Mouse (Mus musculus) testis, postnatal 10 days (tissue): ENCODE measurements around the gene Aldh1l1.
A peak's percentile ranks its signal among the peaks of the same experiment; 100 is the strongest.

ENCODE experiments used
- DNase-seq: peaks from one replicate; pipeline ENCODE4 v3.0.0; 2021; ENCODE audit warnings: low spot score

The Aldh1l1 gene

DNA sequence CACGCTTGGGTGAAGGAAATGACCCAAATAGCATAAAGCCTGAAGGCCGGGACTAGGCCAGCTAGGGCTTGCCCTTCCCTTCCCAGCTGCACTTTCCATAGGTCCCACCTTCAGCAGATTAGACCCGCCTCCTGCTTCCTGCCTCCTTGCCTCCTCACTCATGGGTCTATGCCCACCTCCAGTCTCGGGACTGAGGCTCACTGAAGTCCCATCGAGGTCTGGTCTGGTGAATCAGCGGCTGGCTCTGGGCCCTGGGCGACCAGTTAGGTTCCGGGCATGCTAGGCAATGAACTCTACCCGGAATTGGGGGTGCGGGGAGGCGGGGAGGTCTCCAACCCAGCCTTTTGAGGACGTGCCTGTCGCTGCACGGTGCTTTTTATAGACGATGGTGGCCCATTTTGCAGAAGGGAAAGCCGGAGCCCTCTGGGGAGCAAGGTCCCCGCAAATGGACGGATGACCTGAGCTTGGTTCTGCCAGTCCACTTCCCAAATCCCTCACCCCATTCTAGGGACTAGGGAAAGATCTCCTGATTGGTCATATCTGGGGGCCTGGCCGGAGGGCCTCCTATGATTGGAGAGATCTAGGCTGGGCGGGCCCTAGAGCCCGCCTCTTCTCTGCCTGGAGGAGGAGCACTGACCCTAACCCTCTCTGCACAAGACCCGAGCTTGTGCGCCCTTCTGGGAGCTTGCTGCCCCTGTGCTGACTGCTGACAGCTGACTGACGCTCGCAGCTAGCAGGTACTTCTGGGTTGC lies 64.1 kb downstream of the Aldh1l1 start:
- DNase-seq: peak; percentile 66

- DNase-seq: no peak
These were observed 65.0 kb downstream of the Aldh1l1 start for GRCm38 (mm10) chr6:90551251-90551650.

DNA sequence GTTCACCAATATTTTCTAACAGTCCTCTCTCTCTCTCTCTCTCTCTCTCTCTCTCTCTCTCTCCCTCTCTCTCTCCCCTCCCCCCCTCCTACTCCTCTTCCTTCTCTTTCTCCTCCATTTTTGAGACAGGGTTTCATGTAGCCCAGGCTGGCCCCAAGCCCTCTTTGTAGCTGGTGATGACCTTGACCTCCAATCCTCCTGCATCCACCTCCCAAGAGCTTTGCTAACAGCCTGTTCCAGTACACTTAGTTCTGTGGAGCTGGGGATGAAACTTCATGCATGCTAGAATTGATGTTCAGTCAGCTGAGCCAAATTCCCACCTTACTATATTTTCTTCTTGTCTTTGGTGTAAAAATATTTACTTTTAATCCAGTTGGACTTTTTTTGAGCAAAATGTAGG lies 67.0 kb downstream of the Aldh1l1 start:
- no peak for DNase-seq

DNA sequence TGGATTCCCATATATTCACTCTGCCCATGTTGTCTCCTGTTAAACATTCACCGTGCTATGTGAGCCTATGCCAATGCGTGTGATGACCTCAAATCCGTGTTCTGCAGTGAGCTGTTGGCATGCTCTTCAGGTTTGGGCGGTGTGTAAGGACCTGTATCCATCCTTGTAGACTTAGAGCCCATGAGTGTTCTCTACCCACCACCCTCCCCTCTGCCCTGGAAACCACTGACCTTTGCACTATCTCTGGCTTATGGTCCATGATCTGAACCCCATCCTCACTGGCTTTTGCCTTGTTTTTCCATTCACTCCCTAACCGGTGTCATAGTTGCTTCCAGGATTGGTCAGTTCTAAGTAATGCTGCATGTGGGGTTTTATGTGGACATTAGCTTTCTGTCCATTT lies 67.5 kb downstream of the Aldh1l1 start:
- no peak for DNase-seq

DNA sequence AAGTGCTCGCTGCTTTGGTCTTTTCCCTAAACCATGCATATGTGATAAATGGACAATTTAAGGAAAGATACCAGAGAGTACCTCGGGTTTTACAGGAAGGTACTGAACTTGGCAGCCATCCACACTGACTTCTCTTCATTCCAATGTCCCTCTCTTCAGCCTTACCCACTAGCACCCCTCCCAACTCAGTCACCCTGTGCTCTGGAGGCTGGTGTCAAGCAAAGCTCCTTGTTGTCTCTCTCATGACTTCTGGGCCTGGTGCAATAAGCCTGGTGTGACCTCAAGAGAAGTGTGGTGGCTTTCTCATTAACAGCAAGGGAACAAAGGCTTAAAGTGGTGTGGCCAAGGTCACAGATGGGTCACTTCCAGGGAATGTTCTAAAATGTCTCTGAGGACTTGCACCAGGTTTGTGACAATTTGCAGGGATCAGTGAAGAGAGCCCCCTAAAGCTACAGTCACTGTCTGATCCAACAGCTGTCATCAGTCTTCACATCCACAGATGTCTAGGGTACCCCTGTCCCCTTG lies 70.4 kb downstream of the Aldh1l1 start:
- no peak for DNase-seq

- no peak for DNase-seq
These were observed 70.8 kb downstream of the Aldh1l1 start for GRCm38 (mm10) chr6:90557077-90557476.

DNA sequence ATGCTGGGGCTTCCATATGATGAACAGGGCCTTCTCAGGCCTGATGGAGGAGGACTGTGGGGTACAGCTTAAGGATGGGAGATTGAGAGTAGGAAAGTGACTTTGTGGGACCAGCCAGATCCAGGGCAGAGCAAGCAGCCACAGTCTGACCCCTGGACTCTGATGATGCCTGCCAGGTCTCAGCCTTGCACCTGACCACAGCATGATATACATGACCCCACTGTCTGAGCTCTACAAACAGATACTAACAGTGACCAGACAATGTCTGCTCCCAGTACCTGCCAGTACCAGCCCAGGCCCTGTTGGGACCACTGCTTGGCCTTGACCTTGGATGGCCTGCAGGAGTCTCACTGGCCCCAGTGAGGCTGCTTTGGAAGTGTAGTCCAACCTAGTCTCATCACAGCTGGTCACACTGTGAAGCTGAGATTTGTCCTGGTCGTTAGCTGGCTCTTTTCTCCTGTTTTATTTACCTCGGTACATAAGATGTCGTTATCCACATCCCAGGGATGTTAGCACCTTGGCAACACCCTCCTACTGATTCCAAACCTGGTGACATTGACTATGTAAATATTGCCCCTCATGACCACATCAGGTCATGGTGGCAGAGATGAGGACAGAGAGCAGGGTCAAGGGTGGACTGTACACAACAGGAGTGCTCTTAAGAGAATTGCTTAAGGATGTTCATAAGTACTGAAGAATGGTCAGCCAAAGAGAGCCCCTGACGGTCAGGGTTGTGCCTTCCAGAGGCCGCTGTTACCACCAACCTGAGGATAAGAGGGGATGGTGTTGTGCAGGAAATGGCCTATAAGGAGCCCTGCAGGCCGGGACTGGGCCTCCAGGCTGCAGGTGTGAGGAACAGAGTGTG lies 71.8 kb downstream of the Aldh1l1 start:
- DNase-seq: no peak

DNA sequence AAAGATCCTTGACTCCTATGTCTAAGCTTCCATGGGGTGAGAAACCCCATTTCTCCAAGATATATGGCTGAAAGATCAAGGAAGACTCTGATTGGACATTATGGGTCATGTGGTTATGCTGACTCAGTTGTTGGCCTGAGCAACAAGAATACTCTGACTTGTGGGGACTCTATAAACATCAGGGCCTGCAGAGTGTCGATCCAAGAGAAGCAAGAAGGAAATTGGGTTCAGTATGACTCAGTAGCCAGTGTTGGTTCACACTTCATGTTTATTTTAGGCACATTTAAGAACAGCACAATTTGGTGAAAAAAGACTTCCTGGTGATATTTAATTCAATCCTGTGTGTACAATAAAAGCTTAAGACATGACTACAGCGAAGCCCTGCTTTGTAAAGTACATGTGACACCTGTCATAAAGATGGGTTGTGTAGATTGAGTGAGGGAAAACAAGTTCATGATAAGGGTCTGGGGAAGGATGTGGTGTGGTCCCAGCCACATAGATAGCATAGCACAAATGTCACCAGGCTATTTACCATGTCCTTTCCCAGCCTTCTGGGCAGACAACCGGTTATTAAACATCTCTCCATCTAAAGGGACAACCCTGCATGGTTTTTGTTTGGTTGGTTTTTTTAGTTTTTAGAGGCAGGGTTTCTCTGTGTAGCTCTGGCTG lies 74.3 kb downstream of the Aldh1l1 start:
- no peak for DNase-seq

- no peak for DNase-seq
These were observed 75.1 kb downstream of the Aldh1l1 start for GRCm38 (mm10) chr6:90561234-90561781.

- no peak for DNase-seq
These were observed 78.0 kb downstream of the Aldh1l1 start for GRCm38 (mm10) chr6:90564240-90564639.

DNA sequence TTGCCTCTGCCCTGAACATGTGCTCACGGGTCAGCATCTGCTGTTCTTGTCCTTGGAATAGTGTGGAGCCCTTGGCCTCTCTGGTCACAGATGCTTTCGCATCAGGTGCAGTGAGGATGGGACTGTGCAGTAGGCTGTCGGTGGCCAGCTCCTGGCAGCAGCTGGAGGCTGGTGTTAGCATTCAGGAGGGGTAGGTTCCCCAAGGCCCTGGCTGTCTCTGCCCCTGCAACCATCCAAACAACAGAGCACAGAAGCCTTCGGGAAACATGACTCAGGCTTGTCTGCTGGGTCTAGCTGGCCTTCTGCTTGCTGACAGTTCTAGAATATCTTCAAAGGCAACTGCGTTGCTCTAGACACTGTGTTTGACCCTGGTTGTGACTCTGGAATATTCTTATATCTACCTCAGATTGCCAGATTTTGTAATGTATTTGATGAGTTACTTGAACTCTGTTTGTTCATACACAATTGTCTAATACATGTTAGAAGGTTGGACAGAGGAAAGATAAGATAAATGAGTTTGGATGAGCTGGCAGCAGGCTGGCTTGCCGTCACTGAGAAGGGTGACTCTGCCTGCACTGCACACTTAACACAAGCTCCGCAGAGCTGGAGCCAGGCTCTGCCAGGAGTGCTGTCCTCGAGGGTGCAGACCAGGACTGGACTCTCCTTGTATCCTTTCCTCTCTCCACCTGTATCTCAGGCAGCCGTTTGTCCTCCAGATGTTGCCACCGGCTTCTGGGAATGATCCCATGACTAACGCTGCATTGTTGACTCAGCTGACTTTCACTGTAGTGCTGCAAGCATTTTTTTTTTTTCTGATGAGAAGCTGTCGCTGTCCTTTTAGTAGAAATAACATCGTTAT lies 79.4 kb downstream of the Aldh1l1 start:
- DNase-seq: no peak

DNA sequence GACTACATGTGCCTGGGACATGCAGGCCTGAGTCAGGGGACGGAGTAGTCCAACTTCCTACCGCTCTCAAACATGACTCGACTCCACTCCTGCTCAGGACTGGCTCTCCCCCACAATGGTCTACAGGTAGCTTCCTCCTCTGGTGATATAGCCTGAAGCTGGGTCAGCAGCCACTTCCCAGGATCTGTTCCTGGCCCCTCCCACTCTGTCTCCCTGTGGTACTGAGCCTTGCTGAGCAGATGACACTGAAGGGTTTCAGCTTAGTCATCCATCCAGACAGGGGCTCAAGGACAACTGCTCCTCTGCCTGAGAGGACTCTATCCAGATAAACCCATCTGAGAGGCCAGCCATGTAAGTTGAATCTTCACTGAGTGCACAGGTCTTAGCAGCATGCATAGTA lies 81.3 kb downstream of the Aldh1l1 start:
- DNase-seq: no peak

DNA sequence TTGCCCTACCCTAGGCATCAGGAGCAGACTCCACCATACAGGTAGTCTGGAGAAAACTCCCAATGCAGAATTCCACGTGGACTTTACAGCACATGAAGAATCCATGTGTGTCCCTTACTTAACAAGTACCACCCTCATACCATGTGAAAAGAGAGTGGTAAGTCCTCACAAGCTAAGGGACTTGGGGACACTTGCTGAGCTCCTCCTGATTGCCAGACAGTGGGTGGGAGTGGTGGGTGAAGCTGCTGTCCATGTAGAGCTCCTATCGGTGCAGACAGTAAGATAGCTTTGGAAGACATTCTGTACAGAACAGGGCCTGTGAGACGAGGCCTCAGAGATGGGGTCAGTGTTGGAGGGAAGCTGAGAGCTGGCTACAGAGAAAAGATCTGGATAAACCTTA lies 81.7 kb downstream of the Aldh1l1 start:
- no peak for DNase-seq

- DNase-seq: no peak
These were observed 82.5 kb downstream of the Aldh1l1 start for GRCm38 (mm10) chr6:90568721-90569120.

DNA sequence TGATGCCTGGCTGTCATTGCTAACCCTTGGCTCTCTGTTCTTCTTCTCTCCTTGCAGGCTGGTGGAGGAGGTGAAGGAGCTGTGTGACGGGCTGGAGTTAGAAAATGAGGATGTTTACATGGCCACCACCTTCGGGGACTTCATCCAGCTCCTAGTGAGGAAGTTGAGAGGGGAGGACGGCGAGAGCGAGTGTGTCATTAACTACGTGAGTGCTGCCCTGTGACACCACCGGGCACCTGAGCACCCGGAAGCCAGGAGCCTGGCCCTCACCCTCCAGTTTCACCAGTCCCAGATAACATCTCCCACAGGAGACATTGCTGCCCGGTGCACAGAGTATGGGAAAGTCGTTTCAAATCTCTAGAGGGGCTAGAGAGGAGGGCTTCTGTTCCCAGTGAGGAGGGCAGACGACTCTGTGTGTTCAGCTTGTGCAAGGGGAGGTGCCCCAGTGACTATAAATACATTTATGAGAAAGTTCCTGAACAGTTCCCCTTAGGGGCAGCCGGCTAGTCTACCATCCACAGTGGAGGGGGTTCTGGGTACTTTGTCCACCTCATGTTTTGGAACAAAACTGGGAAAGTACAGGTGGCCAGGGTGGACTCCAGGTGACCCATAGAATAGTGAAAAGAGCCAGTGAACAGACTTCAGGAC lies 83.6 kb downstream of the Aldh1l1 start:
- DNase-seq: no peak

- DNase-seq: no peak
These were observed 84.2 kb downstream of the Aldh1l1 start for GRCm38 (mm10) chr6:90570392-90570791.

- peak; percentile 92 for DNase-seq
These were observed 89.1 kb downstream of the Aldh1l1 start for GRCm38 (mm10) chr6:90575261-90575715.

GRCm38 (mm10) chr6:90578174-90578573 lies 91.9 kb downstream of the Aldh1l1 start:
- DNase-seq: no peak

GRCm38 (mm10) chr6:90582331-90582730 lies 96.1 kb downstream of the Aldh1l1 start:
- no peak for DNase-seq

DNA sequence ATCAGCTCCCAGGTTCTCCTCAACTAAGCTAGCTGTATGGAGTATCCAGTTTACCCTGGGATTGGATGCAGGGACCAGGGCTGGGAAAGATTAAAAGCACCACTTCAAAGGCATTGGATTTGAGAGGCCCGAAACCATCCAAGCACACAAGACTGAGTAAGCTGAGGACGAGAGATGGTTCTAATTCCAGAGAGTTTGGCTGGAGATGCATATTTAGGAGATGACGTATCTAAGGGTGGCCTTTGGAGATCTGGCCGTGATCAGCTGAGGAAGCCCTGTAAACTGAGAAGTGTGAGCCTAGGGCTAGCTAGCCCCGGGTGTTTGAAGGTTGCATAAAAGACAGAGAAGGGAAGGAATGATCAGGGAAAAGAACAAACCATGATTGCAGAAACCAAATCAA lies 101.9 kb downstream of the Aldh1l1 start:
- no peak for DNase-seq

DNA sequence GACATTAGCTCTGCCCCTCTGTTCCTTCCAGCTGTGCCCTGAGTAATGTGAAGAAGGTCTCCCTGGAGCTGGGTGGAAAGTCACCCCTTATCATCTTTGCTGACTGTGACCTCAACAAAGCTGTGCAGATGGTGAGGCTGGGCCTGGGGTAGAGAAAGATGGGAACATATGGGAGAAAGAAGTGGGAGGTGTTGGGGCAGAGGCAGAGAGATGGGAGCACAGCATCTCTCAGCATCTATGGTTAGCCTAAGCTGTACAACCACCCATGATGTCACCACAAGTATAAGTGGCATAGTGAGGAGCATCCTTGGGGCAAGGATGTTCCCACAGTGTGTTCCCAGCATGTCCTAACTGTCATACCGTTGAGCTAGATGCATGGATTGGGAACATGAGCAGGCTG lies 104.5 kb downstream of the Aldh1l1 start:
- no peak for DNase-seq
